Mouse (Mus musculus) hindbrain, embryonic 16.5 days (tissue): Measurements from ENCODE around the gene Ap2b1. TPM values are rescaled to one million over a fixed set of nuclear protein-coding genes. Genes with fewer than 3 reads are reported as not detected.

Source experiments
- ATAC-seq: fragments of 200-750 bp; cut with Nextera tagmentation; 2 replicates; pipeline ENCODE4 v1.8.0; 2017; ENCODE audit warnings: moderate TSS enrichment, moderate library complexity
- H3K27ac ChIP-seq: fragments of 300-500 bp; sonication (generic); 2 replicates; pipeline ENCODE4 v1.5.1; 2014; ENCODE audit warnings: low read depth, mild to moderate bottlenecking, control low read depth, low read length, moderate library complexity
- H3K27me3 ChIP-seq: fragments of 300-500 bp; sonication (generic); replicated peaks from 2 replicates; pipeline ENCODE4 v1.6.1; 2014; ENCODE audit warnings: low read length; ENCODE audit not compliant: control insufficient read depth, insufficient read depth
- H3K36me3 ChIP-seq: fragments of 300-500 bp; sonication (generic); 2 replicates; pipeline ENCODE4 v1.6.1; 2014; ENCODE audit warnings: mild to moderate bottlenecking, low read length, moderate library complexity, mixed read lengths; ENCODE audit not compliant: control insufficient read depth, insufficient read depth
- H3K4me1 ChIP-seq: fragments of 300-500 bp; sonication (generic); 2 replicates; pipeline ENCODE4 v1.6.1; 2014; ENCODE audit warnings: low read depth, low read length; ENCODE audit not compliant: control insufficient read depth, insufficient read depth
- H3K4me2 ChIP-seq: fragments of 300-500 bp; sonication (generic); 2 replicates; pipeline ENCODE4 v1.6.1; 2014; ENCODE audit warnings: mild to moderate bottlenecking, low read length, control low read depth, moderate library complexity
- H3K4me3 ChIP-seq: fragments of 300-500 bp; sonication (generic); 2 replicates; pipeline ENCODE4 v1.5.1; 2014; ENCODE audit warnings: mild to moderate bottlenecking, low read length, control low read depth, moderate library complexity
- H3K9ac ChIP-seq: fragments of 300-500 bp; sonication (generic); 2 replicates; pipeline ENCODE4 v1.6.1; 2014; ENCODE audit warnings: low read depth, mild to moderate bottlenecking, control low read depth, low read length, moderate library complexity
- H3K9me3 ChIP-seq: fragments of 300-500 bp; sonication (generic); 2 replicates; pipeline ENCODE4 v1.6.1; 2014; ENCODE audit warnings: mild to moderate bottlenecking, low read length, moderate library complexity; ENCODE audit not compliant: control insufficient read depth
- WGBS: fragments of 180-500 bp; shearing (Covaris S2); extraction: QIAGEN DNeasy Blood & Tissue Kit; methylation state at CpG from one replicate; pipeline ENCODE4 v1.1.7; 2014; 5-methylcytosine and 5-hydroxymethylcytosine counted together
- polyA plus RNA-seq: library from polyadenylated mRNA; unstranded; fragments of >200 nt; fragmentation: Nextera tagmentation; extraction: Ambion mirVana; gene quantifications from 2 replicates; pipeline ENCODE4 v1.2.1, GENCODE M21; 2015

Gene Ap2b1
- polyA plus RNA-seq, 1 experiment from 2014 or later, result 113 TPM

DNA sequence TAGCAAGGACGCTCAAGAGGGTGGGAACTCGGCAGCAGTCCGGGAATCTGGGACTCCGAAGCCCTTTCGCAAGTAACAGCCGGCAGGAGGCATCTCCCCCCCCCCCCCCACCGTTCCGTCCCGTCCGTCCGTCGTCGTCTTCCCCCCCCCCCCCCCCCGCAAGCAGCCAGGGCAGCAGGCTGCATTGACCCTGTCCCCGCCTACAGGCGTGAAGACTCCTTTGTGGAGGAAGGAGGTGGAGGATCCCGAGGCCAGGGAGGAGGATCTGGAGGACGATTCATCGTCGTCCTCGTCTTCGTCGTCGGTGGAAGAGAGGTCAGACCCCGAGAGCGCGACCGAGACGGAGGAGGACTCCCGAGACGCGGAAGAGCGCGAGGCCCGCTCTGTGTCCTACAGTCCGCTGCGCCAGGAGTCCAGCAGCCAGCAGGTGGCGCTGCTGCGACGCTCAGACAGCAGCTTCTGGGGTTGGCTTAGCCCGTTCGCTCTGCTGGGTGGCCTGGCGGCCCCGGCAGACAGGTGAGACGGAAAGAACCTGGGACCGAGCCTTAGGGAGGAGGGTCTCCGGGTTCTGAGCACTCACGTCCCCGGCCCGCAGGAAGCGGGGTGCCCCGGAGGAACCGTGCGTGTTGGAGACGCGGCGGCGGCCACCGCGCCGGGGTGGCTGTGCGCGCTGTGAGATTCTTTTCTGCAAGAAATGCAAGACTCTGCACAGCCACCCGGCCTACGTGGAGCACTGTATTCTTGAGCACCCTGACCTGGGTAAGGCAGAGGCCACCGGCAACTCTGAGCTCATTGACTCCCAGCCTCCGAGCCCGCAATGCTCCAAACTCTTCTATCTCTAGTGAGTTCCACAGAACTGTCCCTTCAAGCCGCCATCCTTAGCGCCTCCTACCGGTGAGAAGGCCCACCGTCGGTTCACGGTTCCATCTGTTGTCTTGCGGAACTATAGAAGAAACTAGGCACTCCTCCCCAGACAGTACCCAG, 141.5 kb downstream of the Ap2b1 start:
- WGBS, result 2% methylated on average over 44 of the region's 75 CpGs
- no peaks in the 10 kb centered on the region for H3K36me3 ChIP-seq
- peak overlapping the region; percentile 94 for H3K4me2 ChIP-seq
- no peaks in the 10 kb centered on the region for H3K9me3 ChIP-seq
- peaks cover 33% of the 10 kb centered on the region for H3K27me3 ChIP-seq
- 0 out of 2 replicates have a peak overlapping the region, but pooled peaks have one; percentile 12 for H3K27ac ChIP-seq
- H3K9ac ChIP-seq, result peak overlapping the region; percentile 70
- H3K4me3 ChIP-seq, result peak overlapping the region; percentile 69
- peak; percentile 96 for ATAC-seq
- H3K4me1 ChIP-seq, result peaks cover 5% of the 10 kb centered on the region

DNA sequence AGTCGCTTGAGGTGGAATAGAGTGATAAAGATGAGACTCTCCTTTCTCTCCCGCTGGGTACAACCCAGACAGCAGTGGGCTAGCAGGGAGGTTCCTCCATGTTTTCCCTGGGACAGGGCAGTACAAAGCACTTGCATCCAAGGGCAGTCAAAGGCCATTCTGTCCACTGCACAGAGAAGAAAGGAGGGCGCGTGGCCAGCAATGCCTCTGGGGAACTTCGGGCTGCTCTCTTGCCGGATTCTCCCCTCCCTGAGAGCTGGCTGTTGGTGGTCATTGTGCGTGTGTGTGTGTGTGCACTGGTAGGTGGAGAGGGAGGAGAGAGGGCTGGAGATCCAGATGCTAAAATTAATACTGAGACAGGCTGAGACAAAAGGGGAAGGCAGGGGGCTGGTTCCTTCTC, 142.4 kb downstream of the Ap2b1 start:
- Histone ChIP-seq H3K4me3 (no peak overlapping the region), H3K27me3 (peaks cover 36% of the 10 kb centered on the region), H3K4me2 (no peak overlapping the region), H3K9me3 (no peaks in the 10 kb centered on the region), H3K36me3 (no peaks in the 10 kb centered on the region), H3K4me1 (peaks cover 5% of the 10 kb centered on the region), H3K9ac (no peak overlapping the region), H3K27ac (no peak overlapping the region)
- 34% methylated on average over 6 of the region's 7 CpGs for WGBS
- ATAC-seq, result no peak

- peaks cover 6% of the 10 kb centered on the region for H3K4me1 ChIP-seq
- H3K27me3 ChIP-seq, result peaks cover 36% of the 10 kb centered on the region
- peak overlapping the region; percentile 46 for H3K4me2 ChIP-seq
- WGBS, result 17% methylated on average over 29 of the region's 29 CpGs
- H3K27ac ChIP-seq, result no peak overlapping the region
- H3K9ac ChIP-seq, result peak overlapping the region; percentile 44; the same call in 1 of the 2 replicates
- peak overlapping the region; percentile 25 for H3K4me3 ChIP-seq
- no peaks in the 10 kb centered on the region for H3K36me3 ChIP-seq
- H3K9me3 ChIP-seq, result no peaks in the 10 kb centered on the region
- peak; percentile 34; the same call in 1 of the 2 replicates for ATAC-seq
Observed at GRCm38 (mm10) chr11:83442596-83443267, 143.9 kb downstream of the Ap2b1 start.

- no peak overlapping the region for H3K4me2 ChIP-seq
Observed at GRCm38 (mm10) chr11:83443824-83444223, 145.0 kb downstream of the Ap2b1 start.

DNA sequence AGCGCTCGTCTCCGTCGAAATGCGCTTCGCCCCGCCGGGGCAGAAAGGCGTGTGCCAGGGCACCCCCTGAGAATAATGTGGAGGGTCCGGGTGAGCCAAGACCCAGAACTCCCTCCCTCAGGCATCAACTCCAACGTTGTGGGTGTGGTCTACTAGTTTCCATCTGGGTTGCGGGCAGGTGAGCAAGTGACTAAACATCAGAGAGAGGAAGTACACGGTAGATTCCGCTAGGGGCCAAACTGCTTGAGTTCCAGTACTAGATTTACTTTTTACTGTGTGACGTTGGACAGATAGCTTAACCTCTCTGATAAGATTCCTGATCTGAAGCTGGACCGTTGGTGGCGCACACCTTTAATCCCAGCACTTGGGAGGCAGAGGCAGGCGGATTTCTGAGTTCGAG, 146.2 kb downstream of the Ap2b1 start:
- peak overlapping the region; percentile 42 for H3K4me2 ChIP-seq
- 28% methylated on average over 19 of the region's 19 CpGs for WGBS
- no peak for ATAC-seq
- H3K4me1 ChIP-seq, result peaks cover 19% of the 10 kb centered on the region
- no peaks in the 10 kb centered on the region for H3K36me3 ChIP-seq
- peak overlapping the region; percentile 25 for H3K4me3 ChIP-seq
- H3K9ac ChIP-seq, result no peak overlapping the region
- peaks cover 36% of the 10 kb centered on the region for H3K27me3 ChIP-seq
- no peaks in the 10 kb centered on the region for H3K9me3 ChIP-seq
- H3K27ac ChIP-seq, result no peak overlapping the region

More at GRCm38 (mm10) chr11:83443824-83444223, 145.0 kb downstream of the Ap2b1 start:
- ATAC-seq, result no peak
- H3K27ac ChIP-seq, result no peak overlapping the region
- H3K27me3 ChIP-seq, result peaks cover 36% of the 10 kb centered on the region
- no peak overlapping the region for H3K4me3 ChIP-seq
- no peak overlapping the region for H3K9ac ChIP-seq
- 12% methylated on average over 7 of the region's 7 CpGs for WGBS
- no peaks in the 10 kb centered on the region for H3K36me3 ChIP-seq
- peaks cover 15% of the 10 kb centered on the region for H3K4me1 ChIP-seq
- no peaks in the 10 kb centered on the region for H3K9me3 ChIP-seq

GRCm38 (mm10) chr11:83447612-83448011, 148.8 kb downstream of the Ap2b1 start:
- no peak for ATAC-seq
- peaks cover 18% of the 10 kb centered on the region for H3K4me1 ChIP-seq
- H3K9me3 ChIP-seq, result no peaks in the 10 kb centered on the region
- H3K4me2 ChIP-seq, result no peak overlapping the region
- no peaks in the 10 kb centered on the region for H3K36me3 ChIP-seq
- H3K4me3 ChIP-seq, result no peak overlapping the region
- no peak overlapping the region for H3K27ac ChIP-seq
- H3K9ac ChIP-seq, result 0 out of 2 replicates have a peak overlapping the region, but pooled peaks have one; percentile 14
- H3K27me3 ChIP-seq, result peaks cover 24% of the 10 kb centered on the region
- WGBS, result 77% methylated on average over 10 of the region's 10 CpGs

DNA sequence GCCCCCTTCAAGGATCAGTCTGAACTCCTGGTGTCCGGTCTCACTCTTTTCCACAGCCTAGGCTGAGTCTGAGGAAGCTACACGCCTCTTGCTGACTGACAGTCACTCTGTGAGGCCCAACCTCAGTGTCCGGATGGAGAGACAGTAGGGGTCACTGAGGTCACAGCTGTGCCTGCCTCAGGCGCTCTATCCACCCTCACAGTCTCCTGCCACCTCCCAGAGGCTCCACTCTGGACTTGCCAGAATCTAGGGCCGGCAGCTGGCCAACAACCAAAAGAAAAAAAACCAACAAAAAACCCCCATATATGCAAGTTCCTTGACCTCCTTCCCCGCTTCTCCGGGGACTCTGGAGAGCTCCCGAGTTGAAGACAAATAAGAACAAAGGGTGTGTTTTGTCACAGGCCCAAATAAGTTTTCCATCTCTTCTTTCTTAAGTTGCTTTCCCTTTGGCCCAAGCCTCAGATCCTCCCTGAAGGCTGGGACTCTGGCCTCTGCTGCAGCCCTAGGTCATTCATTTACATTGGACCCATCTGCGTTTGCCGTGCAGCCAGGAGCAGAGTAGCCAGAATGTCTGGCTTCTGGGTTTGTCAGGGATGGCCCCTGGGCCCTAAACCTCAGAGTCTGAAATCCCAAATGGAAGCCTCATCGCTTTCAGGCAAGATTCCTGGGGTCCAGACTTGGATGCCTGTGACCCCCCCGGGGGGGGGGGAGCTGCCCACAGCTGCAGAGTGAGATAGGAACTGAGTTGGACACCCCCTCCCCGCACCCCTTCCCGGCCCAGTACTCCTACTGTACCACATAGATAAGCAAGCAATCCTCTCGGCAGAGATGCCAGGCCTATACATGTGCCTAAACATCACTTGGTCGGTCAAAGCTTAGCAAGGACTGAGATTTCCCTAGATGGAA, 149.4 kb downstream of the Ap2b1 start:
- Histone ChIP-seq H3K9ac (no peak overlapping the region), H3K4me1 (peaks cover 17% of the 10 kb centered on the region), H3K27me3 (peaks cover 21% of the 10 kb centered on the region), H3K27ac (peak overlapping the region; percentile 48; the same call in 1 of the 2 replicates), H3K9me3 (no peaks in the 10 kb centered on the region), H3K4me2 (no peak overlapping the region), H3K36me3 (no peaks in the 10 kb centered on the region), H3K4me3 (no peak overlapping the region)
- WGBS, result 33% methylated on average over 16 of the region's 16 CpGs
- no peak for ATAC-seq

DNA sequence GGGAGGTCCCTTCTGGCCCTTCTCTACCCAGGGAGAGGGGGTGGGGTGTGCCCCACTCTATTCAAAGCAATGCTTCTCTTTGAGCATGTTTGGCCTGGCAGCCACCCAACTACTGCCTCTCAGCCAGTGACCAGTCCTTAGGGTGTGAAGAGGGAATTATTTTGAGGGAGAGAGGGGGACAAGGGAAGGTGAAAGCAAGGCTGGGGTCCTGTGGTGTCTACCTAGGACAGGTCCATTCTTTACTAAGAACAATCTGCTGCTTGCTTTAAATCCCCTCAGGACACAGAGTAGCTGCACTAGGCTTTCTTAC, 150.1 kb downstream of the Ap2b1 start:
- Histone ChIP-seq H3K27ac (peak overlapping the region; percentile 48; the same call in 1 of the 2 replicates), H3K36me3 (no peaks in the 10 kb centered on the region), H3K4me3 (no peak overlapping the region), H3K9ac (no peak overlapping the region), H3K4me2 (no peak overlapping the region), H3K27me3 (peaks cover 16% of the 10 kb centered on the region), H3K4me1 (peaks cover 17% of the 10 kb centered on the region), H3K9me3 (no peaks in the 10 kb centered on the region)
- 0 out of 2 replicates have a peak, but pooled peaks have one; percentile 27 for ATAC-seq
